Mouse (Mus musculus) heart, postnatal 0 days (tissue): ENCODE measurements around the gene R3hcc1l. TPM values are rescaled to one million over a fixed set of nuclear protein-coding genes. Genes with fewer than 3 reads are reported as not detected.

Experiments used
- ATAC-seq: fragments of 200-750 bp; cut with Nextera tagmentation; 2 replicates; pipeline ENCODE4 v1.8.0; 2017; ENCODE audit warnings: low read depth, moderate number of reproducible peaks, moderate library complexity; ENCODE audit not compliant: insufficient read depth
- DNase-seq: peaks from one replicate; pipeline ENCODE4 v3.0.0-alpha.2; 2016; ENCODE audit warnings: low spot score
- H3K27ac ChIP-seq: fragments of 300-500 bp; sonication (generic); 2 replicates; pipeline ENCODE4 v1.5.1; 2014; ENCODE audit warnings: low read depth, mild to moderate bottlenecking
- H3K27me3 ChIP-seq: fragments of 300-500 bp; sonication (generic); 2 replicates; pipeline ENCODE4 v1.6.1; 2014; ENCODE audit warnings: low read length, mixed read lengths; ENCODE audit not compliant: control insufficient read depth, insufficient read depth
- H3K36me3 ChIP-seq: fragments of 300-500 bp; sonication (generic); replicated peaks from 2 replicates; pipeline ENCODE4 v1.6.1; 2014; ENCODE audit warnings: low read length, mixed read lengths; ENCODE audit not compliant: control insufficient read depth, insufficient read depth
- H3K4me1 ChIP-seq: fragments of 300-500 bp; sonication (generic); 2 replicates; pipeline ENCODE4 v1.6.1; 2014; ENCODE audit warnings: antibody characterized with exemption; ENCODE audit not compliant: control insufficient read depth, insufficient read depth
- H3K4me2 ChIP-seq: fragments of 300-500 bp; sonication (generic); 2 replicates; pipeline ENCODE4 v1.6.1; 2014; ENCODE audit warnings: low read depth, mild to moderate bottlenecking, low read length, moderate library complexity
- H3K4me3 ChIP-seq: fragments of 300-500 bp; sonication (generic); 2 replicates; pipeline ENCODE4 v1.5.1; 2014; ENCODE audit warnings: low read depth, low read length
- H3K9ac ChIP-seq: fragments of 300-500 bp; sonication (generic); replicated peaks from 2 replicates; pipeline ENCODE4 v1.6.1; 2014; ENCODE audit warnings: low read depth, low read length, mixed read lengths
- H3K9me3 ChIP-seq: fragments of 300-500 bp; sonication (generic); replicated peaks from 2 replicates; pipeline ENCODE4 v1.6.1; 2016; ENCODE audit warnings: low read length; ENCODE audit not compliant: control insufficient read depth
- CTCF ChIP-seq: IDR thresholded peaks from 2 replicates; pipeline ENCODE4 v1.5.1; 2016; ENCODE audit warnings: antibody characterized with exemption, control low read depth, low read depth
- EP300 ChIP-seq: IDR thresholded peaks from 2 replicates; pipeline ENCODE4 v1.6.1; 2016; ENCODE audit warnings: antibody characterized with exemption, low read depth
- WGBS: fragments of 180-500 bp; shearing (Covaris S2); extraction: QIAGEN DNeasy Blood & Tissue Kit; methylation state at CpG from one replicate; pipeline ENCODE4 v1.1.7; 2014; 5-methylcytosine and 5-hydroxymethylcytosine counted together
- polyA plus RNA-seq: library from polyadenylated mRNA; unstranded; fragments of >200 nt; fragmentation: Nextera tagmentation; extraction: Ambion mirVana; gene quantifications from 2 replicates; pipeline ENCODE4 v1.2.1, GENCODE M21; 2015
- total RNA-seq: library from RNA; depleted of rRNA; stranded (reverse); fragments of >200 nt; gene quantifications from 2 replicates; pipeline ENCODE4 v1.2.3, GENCODE M21; 2014; ENCODE audit warnings: low replicate concordance

R3hcc1l gene
- total and polyA plus RNA-seq, 2 experiments from 2014 or later, result 10.2 to 20.6 TPM

DNA sequence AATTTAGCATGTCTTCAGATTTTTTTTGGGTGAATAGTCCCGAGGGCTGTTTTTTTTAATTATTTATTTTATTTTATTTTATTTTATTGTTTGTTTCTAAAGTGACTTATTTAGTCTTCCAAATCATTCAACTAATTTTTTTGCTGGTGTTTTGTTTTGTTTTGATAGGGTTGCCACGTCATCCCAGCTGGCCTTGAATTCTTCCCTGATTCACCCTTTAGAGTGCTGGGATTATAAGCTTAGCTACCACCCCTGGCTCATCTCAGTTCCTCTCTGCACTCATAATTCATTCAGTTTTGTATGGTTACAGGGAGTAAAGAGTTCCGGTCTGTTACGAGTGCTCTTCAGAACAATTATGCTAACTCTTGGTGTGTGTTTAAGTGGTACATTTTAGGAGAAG, 60.1 kb downstream of the R3hcc1l start:
- H3K4me1 ChIP-seq, result no peaks in the 10 kb centered on the region
- no peak overlapping the region for H3K4me3 ChIP-seq
- DNase-seq (no peak), ATAC-seq (no peak)
- no peaks in the 10 kb centered on the region for H3K9me3 ChIP-seq
- H3K4me2 ChIP-seq, result no peak overlapping the region
- WGBS, result 88% methylated on average over 4 of the region's 4 CpGs
- H3K36me3 ChIP-seq, result peaks cover 20% of the 10 kb centered on the region
- no peak for TF ChIP-seq EP300
- TF ChIP-seq CTCF, result no peak
- H3K9ac ChIP-seq, result no peak overlapping the region
- H3K27me3 ChIP-seq, result no peaks in the 10 kb centered on the region
- H3K27ac ChIP-seq, result no peak overlapping the region

DNA sequence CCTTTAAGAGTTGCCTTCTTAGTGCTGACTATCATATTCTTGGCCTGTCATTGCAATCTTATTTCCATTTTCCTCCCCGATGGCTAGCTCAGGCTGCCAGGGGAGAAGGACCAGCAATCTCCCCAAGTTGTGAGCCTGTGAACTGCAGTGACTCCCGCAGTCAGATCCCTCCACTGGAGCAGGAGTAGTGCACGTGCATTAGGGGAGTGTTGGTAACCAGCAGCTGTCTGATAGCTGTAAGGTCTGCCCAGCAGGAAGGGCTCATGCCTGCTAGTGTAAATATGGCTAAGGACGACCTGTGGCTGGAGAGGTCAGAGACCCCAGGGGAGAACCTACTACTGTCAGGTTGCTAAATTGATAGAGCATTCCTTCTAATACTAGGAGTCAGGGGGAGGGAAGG, 62.1 kb downstream of the R3hcc1l start:
- DNase-seq (no peak), ATAC-seq (no peak)
- Histone ChIP-seq H3K4me1 (no peaks in the 10 kb centered on the region), H3K36me3 (peaks cover 30% of the 10 kb centered on the region), H3K27me3 (no peaks in the 10 kb centered on the region), H3K9me3 (no peaks in the 10 kb centered on the region), H3K4me3 (no peak overlapping the region), H3K27ac (no peak overlapping the region), H3K9ac (no peak overlapping the region), H3K4me2 (no peak overlapping the region)
- no peak for TF ChIP-seq EP300
- TF ChIP-seq CTCF, result no peak
- 30% methylated on average over 4 of the region's 4 CpGs for WGBS

DNA sequence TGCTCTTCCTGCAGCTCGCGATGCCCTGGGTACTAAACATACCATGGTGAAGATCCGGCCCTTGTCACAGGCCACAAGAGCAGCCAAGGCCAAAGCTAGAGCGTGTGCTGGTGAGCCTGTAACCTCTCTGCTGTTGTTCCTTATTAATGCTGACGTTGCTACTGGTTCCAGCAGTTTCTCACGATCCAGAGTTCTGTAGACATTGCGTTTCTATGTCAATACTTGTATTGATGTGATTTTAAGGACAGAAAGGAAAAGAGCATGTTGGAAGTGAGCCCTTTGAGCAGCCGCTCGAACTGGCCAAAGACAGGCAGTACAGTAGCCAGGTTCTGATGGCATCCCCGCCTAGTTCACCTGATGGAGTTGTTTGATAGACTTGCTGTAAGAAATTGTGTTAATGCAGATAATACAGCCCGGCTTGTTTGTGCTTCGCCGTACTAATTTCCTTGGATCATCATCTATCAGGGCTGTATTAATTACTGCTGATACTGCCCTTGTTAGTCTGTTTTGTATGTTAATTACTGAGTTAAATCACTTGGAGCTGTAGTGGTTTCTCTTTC, 64.3 kb downstream of the R3hcc1l start:
- ATAC-seq (no peak), DNase-seq (no peak)
- H3K4me3 ChIP-seq, result no peak overlapping the region
- no peak overlapping the region for H3K9ac ChIP-seq
- H3K4me1 ChIP-seq, result no peaks in the 10 kb centered on the region
- TF ChIP-seq CTCF (no peak), EP300 (no peak)
- no peaks in the 10 kb centered on the region for H3K27me3 ChIP-seq
- peaks cover 30% of the 10 kb centered on the region for H3K36me3 ChIP-seq
- H3K9me3 ChIP-seq, result no peaks in the 10 kb centered on the region
- H3K27ac ChIP-seq, result no peak overlapping the region
- WGBS, result 92% methylated on average over 13 of the region's 13 CpGs
- no peak overlapping the region for H3K4me2 ChIP-seq

DNA sequence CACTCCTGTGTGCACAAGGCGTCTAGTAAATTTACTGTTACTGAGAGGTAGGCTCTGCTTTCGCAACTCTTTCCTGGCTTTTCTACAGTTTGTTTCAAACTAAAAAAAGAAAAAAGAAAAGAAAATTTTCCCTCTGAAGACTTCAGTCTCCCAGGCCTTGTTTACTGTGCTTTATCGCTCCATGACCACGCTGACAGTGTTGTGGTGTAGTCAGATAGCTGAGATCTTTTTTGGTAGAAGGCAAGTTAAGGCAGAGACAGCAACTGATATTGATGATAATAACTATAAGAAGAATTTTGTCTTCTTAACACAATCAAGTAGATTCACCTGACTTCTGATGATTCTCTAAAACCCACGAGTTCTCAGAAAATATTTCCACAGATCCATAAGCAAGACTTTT, 65.1 kb downstream of the R3hcc1l start:
- H3K9me3 ChIP-seq, result no peaks in the 10 kb centered on the region
- no peak overlapping the region for H3K9ac ChIP-seq
- no peak overlapping the region for H3K4me3 ChIP-seq
- no peak for ATAC-seq
- WGBS, result 91% methylated on average over 5 of the region's 5 CpGs
- no peak overlapping the region for H3K27ac ChIP-seq
- TF ChIP-seq CTCF, result no peak
- no peak for TF ChIP-seq EP300
- peaks cover 35% of the 10 kb centered on the region for H3K36me3 ChIP-seq
- no peaks in the 10 kb centered on the region for H3K4me1 ChIP-seq
- no peaks in the 10 kb centered on the region for H3K27me3 ChIP-seq
- H3K4me2 ChIP-seq, result no peak overlapping the region
- DNase-seq, result no peak

DNA sequence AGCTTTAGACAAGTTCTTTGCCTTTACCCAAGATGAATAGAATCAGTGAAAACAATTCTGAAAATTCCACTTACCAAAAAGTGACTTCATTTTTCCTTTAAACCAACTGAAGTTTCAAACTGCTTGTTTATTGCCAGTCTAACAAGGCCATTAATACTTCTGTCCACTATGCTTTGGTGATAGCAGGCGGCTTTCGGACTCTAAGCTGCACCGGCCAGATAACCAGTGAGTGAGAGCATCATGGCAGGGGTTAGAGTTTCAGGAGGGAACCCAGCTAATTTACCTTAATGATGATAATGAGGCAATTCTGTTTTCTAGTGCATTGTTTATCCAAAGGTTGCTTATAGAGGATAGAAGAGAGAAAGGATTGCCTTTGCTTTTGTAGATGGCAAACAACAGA, 65.6 kb downstream of the R3hcc1l start:
- ATAC-seq (no peak), DNase-seq (no peak)
- TF ChIP-seq EP300, result no peak
- TF ChIP-seq CTCF, result no peak
- Histone ChIP-seq H3K9ac (no peak overlapping the region), H3K36me3 (peaks cover 34% of the 10 kb centered on the region), H3K9me3 (no peaks in the 10 kb centered on the region), H3K27me3 (no peaks in the 10 kb centered on the region), H3K4me1 (no peaks in the 10 kb centered on the region), H3K4me2 (no peak overlapping the region), H3K4me3 (no peak overlapping the region), H3K27ac (no peak overlapping the region)
- WGBS, result 90% methylated on average over 3 of the region's 3 CpGs

DNA sequence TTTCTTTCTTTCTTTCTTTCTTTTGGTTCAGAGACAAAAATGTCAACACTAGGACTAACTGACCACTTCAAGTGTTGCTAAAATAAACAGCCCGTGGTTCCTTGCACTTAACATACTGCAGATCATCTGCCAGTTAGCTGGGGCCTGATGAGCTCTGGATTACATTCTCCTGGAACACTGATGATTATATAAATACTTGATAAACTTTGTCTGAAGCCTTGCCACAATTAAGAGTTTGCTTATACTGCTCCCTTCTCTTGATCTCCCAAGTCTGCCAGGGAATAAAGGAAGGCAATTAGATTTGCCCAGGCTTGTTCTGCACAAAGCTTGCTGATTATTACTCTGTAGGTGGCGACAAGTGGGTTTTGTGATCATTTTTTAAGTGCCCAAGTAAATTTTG, 69.1 kb downstream of the R3hcc1l start:
- no peak overlapping the region for H3K27ac ChIP-seq
- ATAC-seq, result no peak
- H3K36me3 ChIP-seq, result peaks cover 47% of the 10 kb centered on the region
- H3K27me3 ChIP-seq, result no peaks in the 10 kb centered on the region
- no peaks in the 10 kb centered on the region for H3K4me1 ChIP-seq
- TF ChIP-seq CTCF, result no peak
- no peak for TF ChIP-seq EP300
- 40% methylated on average over 2 of the region's 2 CpGs for WGBS
- no peak overlapping the region for H3K4me3 ChIP-seq
- H3K9ac ChIP-seq, result no peak overlapping the region
- DNase-seq, result no peak
- H3K4me2 ChIP-seq, result no peak overlapping the region
- no peaks in the 10 kb centered on the region for H3K9me3 ChIP-seq
